Mouse (Mus musculus) forebrain, postnatal 0 days (tissue): Measurements from ENCODE around the gene Cdk8. TPM values are rescaled to one million over a fixed set of nuclear protein-coding genes. Genes with fewer than 3 reads are reported as not detected.

Experiments used
- ATAC-seq: fragments of 200-750 bp; cut with Nextera tagmentation; 2 replicates; pipeline ENCODE4 v1.8.0; 2017; ENCODE audit warnings: mild to moderate bottlenecking, moderate library complexity
- DNase-seq: peaks from one replicate; pipeline ENCODE4 v3.0.0-alpha.2; 2015
- H3K27ac ChIP-seq: fragments of 300-500 bp; sonication (generic); 2 replicates; pipeline ENCODE4 v1.5.1; 2014; ENCODE audit warnings: low read depth, mild to moderate bottlenecking, antibody characterized with exemption, low read length, moderate library complexity, mixed read lengths
- H3K27me3 ChIP-seq: fragments of 300-500 bp; sonication (generic); 2 replicates; pipeline ENCODE4 v1.6.1; 2014; ENCODE audit warnings: mild to moderate bottlenecking, low read length, mixed read lengths; ENCODE audit not compliant: insufficient read depth
- H3K36me3 ChIP-seq: fragments of 300-500 bp; sonication (generic); 2 replicates; pipeline ENCODE4 v1.6.1; 2014; ENCODE audit warnings: mild to moderate bottlenecking, moderate library complexity; ENCODE audit not compliant: insufficient read depth
- H3K4me1 ChIP-seq: fragments of 300-500 bp; sonication (generic); 2 replicates; pipeline ENCODE4 v1.6.1; 2014; ENCODE audit warnings: antibody characterized with exemption; ENCODE audit not compliant: insufficient read depth
- H3K4me2 ChIP-seq: fragments of 300-500 bp; sonication (generic); 2 replicates; pipeline ENCODE4 v1.6.1; 2014; ENCODE audit warnings: low read depth, mild to moderate bottlenecking, moderate library complexity
- H3K4me3 ChIP-seq: fragments of 300-500 bp; sonication (generic); 2 replicates; pipeline ENCODE4 v1.5.1; 2014; ENCODE audit warnings: low read depth, low read length, mixed read lengths
- H3K9ac ChIP-seq: fragments of 300-500 bp; sonication (generic); 2 replicates; pipeline ENCODE4 v1.6.1; 2014; ENCODE audit warnings: mild to moderate bottlenecking
- H3K9me3 ChIP-seq: fragments of 300-500 bp; sonication (generic); 2 replicates; pipeline ENCODE4 v1.6.1; 2016; ENCODE audit warnings: low read length
- CTCF ChIP-seq: sonication (generic); IDR thresholded peaks from 2 replicates; pipeline ENCODE4 v1.5.1; 2016; ENCODE audit warnings: antibody characterized with exemption, control low read depth, low read depth
- WGBS: fragments of 180-500 bp; shearing (Covaris S2); extraction: QIAGEN DNeasy Blood & Tissue Kit; methylation state at CpG from one replicate; pipeline ENCODE4 v1.1.7; 2014; 5-methylcytosine and 5-hydroxymethylcytosine counted together
- polyA plus RNA-seq: library from polyadenylated mRNA; unstranded; fragments of >200 nt; fragmentation: Nextera tagmentation; extraction: Ambion mirVana; gene quantifications from 2 replicates; pipeline ENCODE4 v1.2.1, GENCODE M21; 2015
- total RNA-seq: library from RNA; depleted of rRNA; stranded (reverse); fragments of >200 nt; gene quantifications from 2 replicates; pipeline ENCODE4 v1.2.3, GENCODE M21; 2014

The Cdk8 gene
- total and polyA plus RNA-seq, 2 experiments from 2014 or later, result 13.1 to 48.8 TPM

- H3K4me3 ChIP-seq, result peak within 1 kb of the TSS; percentile 87
- 3% methylated on average over 67 of the region's 67 CpGs for WGBS
- peak; percentile 56 for TF ChIP-seq CTCF
Observed at GRCm38 (mm10) chr5:146220879-146221714, 9.9 kb upstream of the Cdk8 start, which contains the start of gene Rnf6. TSS of gene Rnf6 (minus strand) at chr5:146221555.

GRCm38 (mm10) chr5:146221722-146222121, 9.3 kb upstream of the Cdk8 start:
- no peak for ATAC-seq
- Histone ChIP-seq H3K4me1 (0 out of 2 replicates have a peak, but pooled peaks cover 9% of the 10 kb centered on the region), H3K9me3 (no peaks in the 10 kb centered on the region), H3K4me2 (peak overlapping the region; percentile 74), H3K36me3 (peaks cover 16% of the 10 kb centered on the region), H3K4me3 (peak overlapping the region; percentile 87), H3K27ac (peak overlapping the region; percentile 98), H3K27me3 (no peaks in the 10 kb centered on the region), H3K9ac (peak overlapping the region; percentile 97)
- TF ChIP-seq CTCF, result no peak
- WGBS, result 32% methylated on average over 6 of the region's 6 CpGs
- no peak for DNase-seq

More at GRCm38 (mm10) chr5:146220879-146221714, 9.9 kb upstream of the Cdk8 start, which contains the start of gene Rnf6:
- peak; percentile 100 for ATAC-seq
- H3K9ac ChIP-seq, result peak within 1 kb of the TSS; percentile 97
- H3K4me1 ChIP-seq, result 0 out of 2 replicates have a peak, but pooled peaks cover 9% of the 10 kb centered on the region
- H3K27ac ChIP-seq, result peak within 1 kb of the TSS; percentile 98
- peak within 1 kb of the TSS; percentile 74 for H3K4me2 ChIP-seq
- peak; percentile 94 for DNase-seq
- no peaks in the 10 kb centered on the region for H3K27me3 ChIP-seq
- no peaks in the 10 kb centered on the region for H3K9me3 ChIP-seq
- H3K36me3 ChIP-seq, result peaks cover 18% of the 10 kb centered on the region

- DNase-seq (no peak), ATAC-seq (no peak)
- peaks cover 2% of the 10 kb centered on the region; the same call in 1 of the 2 replicates for H3K36me3 ChIP-seq
- H3K4me2 ChIP-seq, result no peak overlapping the region
- WGBS, result 65% methylated on average over 5 of the region's 5 CpGs
- no peak for TF ChIP-seq CTCF
- H3K9ac ChIP-seq, result no peak overlapping the region
- 0 out of 2 replicates have a peak, but pooled peaks cover 9% of the 10 kb centered on the region for H3K4me1 ChIP-seq
- H3K27me3 ChIP-seq, result no peaks in the 10 kb centered on the region
- no peak overlapping the region for H3K4me3 ChIP-seq
- no peaks in the 10 kb centered on the region for H3K9me3 ChIP-seq
- no peak overlapping the region for H3K27ac ChIP-seq
Observed at GRCm38 (mm10) chr5:146223786-146224185, 7.2 kb upstream of the Cdk8 start.

DNA sequence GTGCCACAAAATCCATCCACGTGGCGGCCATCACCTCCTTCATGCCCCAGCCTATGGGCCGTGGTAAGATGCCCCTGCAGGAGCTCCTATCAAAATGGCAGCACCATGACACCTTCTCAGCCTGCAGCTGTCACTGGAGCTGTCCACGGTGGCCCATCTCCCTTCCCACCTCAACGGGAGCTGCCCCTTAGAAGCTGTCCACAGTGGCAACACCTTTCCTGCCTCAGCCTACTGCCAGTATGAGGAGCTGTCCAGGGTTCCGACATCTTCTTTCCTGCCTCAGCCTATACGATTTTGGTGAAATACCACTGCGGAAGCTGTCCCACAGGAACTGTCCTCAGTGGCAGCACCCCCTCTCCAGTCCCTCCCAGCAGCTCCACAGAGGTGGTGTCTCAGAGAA, 3.5 kb upstream of the Cdk8 start:
- H3K4me1 ChIP-seq, result no peaks in the 10 kb centered on the region
- no peaks in the 10 kb centered on the region for H3K36me3 ChIP-seq
- no peak overlapping the region for H3K4me2 ChIP-seq
- DNase-seq, result no peak
- H3K9ac ChIP-seq, result no peak overlapping the region
- no peak overlapping the region for H3K27ac ChIP-seq
- 88% methylated on average over 8 of the region's 8 CpGs for WGBS
- ATAC-seq, result no peak
- no peak overlapping the region for H3K4me3 ChIP-seq
- no peaks in the 10 kb centered on the region for H3K27me3 ChIP-seq
- TF ChIP-seq CTCF, result no peak
- H3K9me3 ChIP-seq, result no peaks in the 10 kb centered on the region

- H3K4me3 ChIP-seq, result peak overlapping the region; percentile 78
- H3K4me2 ChIP-seq, result peak overlapping the region; percentile 73
- H3K4me1 ChIP-seq, result 0 out of 2 replicates have a peak, but pooled peaks cover 5% of the 10 kb centered on the region
- no peak for DNase-seq
- 59% methylated on average over 17 of the region's 17 CpGs for WGBS
- no peak for ATAC-seq
- H3K27me3 ChIP-seq, result no peaks in the 10 kb centered on the region
- H3K27ac ChIP-seq, result no peak overlapping the region
- no peaks in the 10 kb centered on the region for H3K9me3 ChIP-seq
- TF ChIP-seq CTCF, result no peak
- no peaks in the 10 kb centered on the region for H3K36me3 ChIP-seq
- H3K9ac ChIP-seq, result peak overlapping the region; percentile 79
Observed at GRCm38 (mm10) chr5:146229869-146230650, 970 bp upstream of the Cdk8 start.

GRCm38 (mm10) chr5:146231655-146231996, 596 bp downstream of the Cdk8 start:
- 3% methylated on average over 19 of the region's 19 CpGs for WGBS
- Histone ChIP-seq H3K27ac (peak overlapping the region; percentile 94), H3K9ac (peak overlapping the region; percentile 79), H3K4me1 (0 out of 2 replicates have a peak, but pooled peaks cover 5% of the 10 kb centered on the region), H3K27me3 (no peaks in the 10 kb centered on the region), H3K9me3 (no peaks in the 10 kb centered on the region), H3K36me3 (no peaks in the 10 kb centered on the region), H3K4me3 (peak overlapping the region; percentile 78), H3K4me2 (peak overlapping the region; percentile 73)
- TF ChIP-seq CTCF, result no peak
- no peak for ATAC-seq
- DNase-seq, result peak; percentile 37
